Mouse (Mus musculus) E14TG2a.4 (cell line): ENCODE measurements at regions not wholly inside any gene's neighbourhood (a gene's known extent, or its start where the extent isn't known, plus 50 kb on each side); places are given as distances from the start of the nearest gene placed in this dataset.

Experiments
- CTCF ChIP-seq: conservative IDR thresholded peaks from 2 replicates; pipeline ENCODE4 v1.5.1; 2014; ENCODE audit warnings: low read length
- NANOG ChIP-seq: IDR thresholded peaks from 2 replicates; pipeline ENCODE4 v1.6.1; 2014; ENCODE audit warnings: borderline replicate concordance, low read length, mixed read lengths
- POU5F1 ChIP-seq: IDR thresholded peaks from 2 replicates; pipeline ENCODE4 v1.6.1; 2014; ENCODE audit warnings: low read length, borderline replicate concordance

DNA sequence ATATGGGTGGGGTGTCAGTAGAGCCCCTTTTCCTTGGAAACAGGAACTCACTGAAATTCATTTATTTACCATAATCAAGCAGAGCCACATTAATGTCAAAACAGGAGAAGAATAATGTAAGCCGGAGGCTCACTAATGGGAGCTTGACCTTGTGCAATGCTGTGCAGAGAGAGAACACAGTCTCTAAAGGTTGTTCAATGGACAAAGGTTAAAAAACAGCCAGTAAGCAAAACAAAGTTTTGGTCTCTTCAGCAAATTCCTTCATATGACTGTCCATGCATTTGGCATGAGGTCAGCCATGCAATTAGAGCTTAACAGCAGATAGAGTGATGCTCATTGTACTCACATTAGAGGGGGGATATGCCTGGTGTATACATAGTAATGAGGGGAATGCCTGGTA lies 113.1 kb downstream of the Tsen15 start:
- TF ChIP-seq CTCF, result no peak
- no peak for TF ChIP-seq POU5F1
- TF ChIP-seq NANOG, result no peak
